In genomic region chr3:28550497-28551093, GRCm38 (mm10) we compare ENCODE assay signal across 9 mouse cellular contexts.
DNase-seq lines count a peak whose midpoint lies in the region; ATAC-seq and TF ChIP-seq lines count a peak whose summit lies in the region.
"Had no signal": no experiment of that assay in that cellular context is flagged by ENCODE, and none has a peak within 500 bp of the region (broad histone marks: within the 10 kb centered on the region; RNA-seq: fewer than 3 reads in every experiment).

No protein-coding gene starts in this region.

- no peaks in the 10 kb centered on the region for H3K9me3 ChIP-seq in lung, embryonic 14.5 days (ENCODE audit: low read depth, low read length)
- H3K9me3 ChIP-seq in intestine, postnatal 0 days (ENCODE audit: control insufficient read depth): no peaks in the 10 kb centered on the region

- no peak overlapping the region for H3K4me2 ChIP-seq in lung, embryonic 14.5 days
- H3K4me2 ChIP-seq in intestine, postnatal 0 days (replicated peaks; ENCODE audit: low read depth): no peak overlapping the region

- H3K36me3 ChIP-seq in lung, embryonic 14.5 days (ENCODE audit: insufficient read depth): no peaks in the 10 kb centered on the region
- H3K36me3 ChIP-seq in intestine, postnatal 0 days (ENCODE audit: control insufficient read depth, insufficient read depth): no peaks in the 10 kb centered on the region

- TF ChIP-seq CTCF in lung, embryonic 14.5 days (IDR thresholded peaks at IDR 0.05; ENCODE audit: low read depth): no peak
- TF ChIP-seq CTCF in intestine, postnatal 0 days (IDR thresholded peaks at IDR 0.05; ENCODE audit: low read depth): no peak

- peak; percentile 55 for DNase-seq in lung, embryonic 14.5 days
- DNase-seq in lung, adult 18-20 months: no peak
- peak; percentile 88 for DNase-seq in cerebellum, adult 9-10 months
- peak; percentile 48 to 52 for DNase-seq in layer of hippocampus, postnatal 10 days (ENCODE audit: low spot score in 2 of 2)
- peak; percentile 42 for DNase-seq in right cerebral cortex, postnatal 14 days
- DNase-seq in urinary bladder, postnatal 25 days (ENCODE audit: low spot score): no peak
- DNase-seq in kidney, adult 18-20 months: no peak
- DNase-seq: heart, postnatal 36 days had no signal

- peaks cover 3% of the 10 kb centered on the region for H3K4me1 ChIP-seq in lung, embryonic 14.5 days (ENCODE audit: insufficient read depth)
- H3K4me1 ChIP-seq in intestine, postnatal 0 days (replicated peaks; ENCODE audit: control insufficient read depth, insufficient read depth, low read length): peaks cover 4% of the 10 kb centered on the region; the same call in 1 of the 2 replicates

- peak; percentile 72; the same call in 1 of the 2 replicates for ATAC-seq in lung, embryonic 14.5 days (ENCODE audit: insufficient read depth)
- no peak for ATAC-seq in intestine, postnatal 0 days

- H3K4me3 ChIP-seq in lung, embryonic 14.5 days (ENCODE audit: low read depth, low read length): no peak overlapping the region
- H3K4me3 ChIP-seq in intestine, postnatal 0 days (ENCODE audit: low read depth, low read length): no peak overlapping the region

- no peak overlapping the region for H3K27ac ChIP-seq in lung, embryonic 14.5 days (ENCODE audit: low read depth)
- no peak overlapping the region for H3K27ac ChIP-seq in intestine, postnatal 0 days (ENCODE audit: low read depth, low read length)

- H3K9ac ChIP-seq in lung, embryonic 14.5 days: no peak overlapping the region
- no peak overlapping the region for H3K9ac ChIP-seq in intestine, postnatal 0 days (ENCODE audit: low read depth, low read length)

- 42% methylated on average over 6 of the region's 6 CpGs for WGBS in lung, embryonic 14.5 days
- 66% methylated on average over 6 of the region's 6 CpGs for WGBS in intestine, postnatal 0 days

- H3K27me3 ChIP-seq in lung, embryonic 14.5 days (ENCODE audit: insufficient read depth, low read length): no peaks in the 10 kb centered on the region
- H3K27me3 ChIP-seq in intestine, postnatal 0 days (replicated peaks; ENCODE audit: control insufficient read depth, insufficient read depth, low read length): no peaks in the 10 kb centered on the region

Comparison
In these comparisons a context has a peak if more than half of its experiments do, and no peak if none do; other contexts are left out.
1. DNase-seq: peak in lung, embryonic 14.5 days (single experiment), cerebellum, adult 9-10 months (single experiment), layer of hippocampus, postnatal 10 days (2 of 2) and right cerebral cortex, postnatal 14 days (single experiment); none in lung, adult 18-20 months (0 of 2), urinary bladder, postnatal 25 days (single experiment) and kidney, adult 18-20 months (single experiment).